Mouse (Mus musculus): ENCODE measurements around the gene Iqcj. TPM values are rescaled to one million over a fixed set of nuclear protein-coding genes. Genes with fewer than 3 reads are reported as not detected.

The Iqcj gene
- polyA plus RNA-seq, 2 experiments, result not detected

DNA sequence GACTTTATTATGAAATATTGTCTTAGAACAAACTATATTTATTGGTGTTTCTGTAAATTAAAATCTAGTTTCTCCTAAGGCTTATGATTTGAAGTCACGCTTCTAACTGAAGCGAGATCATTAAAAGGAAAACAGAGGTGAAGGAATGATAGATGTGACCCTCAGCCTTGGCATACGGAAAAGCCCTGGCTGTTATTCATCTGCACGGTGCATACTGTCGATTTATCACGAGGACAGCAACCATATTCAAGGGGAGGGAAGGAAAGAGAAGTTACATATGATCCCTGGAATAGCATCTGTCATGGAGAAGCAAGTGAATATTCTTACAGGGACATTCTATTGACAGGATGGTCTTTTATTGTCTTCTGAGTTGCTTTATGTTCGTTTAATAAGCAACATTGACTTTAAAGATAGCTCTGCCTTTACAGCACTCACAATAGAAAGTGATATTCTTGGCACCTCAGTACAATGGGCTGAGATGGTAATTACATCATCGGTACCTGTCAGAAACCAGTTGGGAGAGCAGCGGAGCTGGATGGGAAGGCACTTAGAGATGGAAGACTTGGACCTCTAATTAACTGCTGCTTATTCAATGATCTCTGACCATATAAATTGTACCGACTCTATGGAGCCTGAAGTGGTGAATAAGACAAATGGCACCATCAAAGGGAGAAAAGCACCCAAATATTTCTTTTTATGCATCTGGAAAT is 38.6 kb downstream of the Iqcj start:
- H3K27me3 ChIP-seq (ENCODE audit: control insufficient read depth, insufficient read depth, low read length), result no peaks in the 10 kb centered on the region
- H3K9ac ChIP-seq (ENCODE audit: low read depth, low read length, severe bottlenecking), result no peak overlapping the region
- no peak overlapping the region for H3K4me2 ChIP-seq (replicated peaks; ENCODE audit: low read depth, low read length, severe bottlenecking)
- 82% methylated on average over 10 of the region's 10 CpGs for WGBS
- no peaks in the 10 kb centered on the region for H3K9me3 ChIP-seq (ENCODE audit: control insufficient read depth, low read length)
- DNase-seq (ENCODE audit: low spot score), result no peak
- no peaks in the 10 kb centered on the region for H3K36me3 ChIP-seq (ENCODE audit: control insufficient read depth, insufficient read depth, low read length)
- no peak for TF ChIP-seq POLR2A (IDR thresholded peaks at IDR 0.05; ENCODE audit: borderline replicate concordance, extremely low read depth, insufficient read depth, insufficient read length)
- ATAC-seq (ENCODE audit: low FRiP score, low read depth), result no peak
- H3K27ac ChIP-seq (replicated peaks; ENCODE audit: low read depth, low read length), result no peak overlapping the region
- no peaks in the 10 kb centered on the region for H3K4me1 ChIP-seq (ENCODE audit: control insufficient read depth, insufficient read depth, low read length)
- H3K4me3 ChIP-seq (replicated peaks; ENCODE audit: low read length), result no peak overlapping the region

DNA sequence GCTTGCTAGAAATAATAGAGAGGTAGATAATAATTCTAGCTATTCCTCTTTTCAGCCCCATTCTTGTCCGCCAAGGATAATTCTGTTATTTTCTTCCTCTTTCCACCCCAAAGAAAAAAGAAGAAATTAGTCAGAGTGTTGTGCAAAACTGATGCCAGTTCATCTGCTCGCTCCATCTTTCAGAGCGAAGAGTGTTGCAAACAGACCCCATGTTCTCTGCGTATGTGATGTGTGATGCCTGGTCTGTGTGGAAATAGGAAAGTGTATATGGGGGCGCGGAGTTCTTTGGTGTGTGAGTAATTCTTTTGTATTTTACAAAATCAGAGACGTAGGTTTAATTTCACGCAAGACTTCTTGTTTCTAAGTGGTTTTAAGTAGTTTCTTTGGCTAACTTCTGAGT is 39.2 kb downstream of the Iqcj start:
- H3K4me2 ChIP-seq (replicated peaks; ENCODE audit: low read depth, low read length, severe bottlenecking), result no peak overlapping the region
- H3K27ac ChIP-seq (replicated peaks; ENCODE audit: low read depth, low read length), result no peak overlapping the region
- no peaks in the 10 kb centered on the region for H3K36me3 ChIP-seq (ENCODE audit: control insufficient read depth, insufficient read depth, low read length)
- no peak overlapping the region for H3K4me3 ChIP-seq (replicated peaks; ENCODE audit: low read length)
- DNase-seq (ENCODE audit: low spot score) (no peak), ATAC-seq (ENCODE audit: low FRiP score, low read depth) (no peak)
- no peaks in the 10 kb centered on the region for H3K9me3 ChIP-seq (ENCODE audit: control insufficient read depth, low read length)
- TF ChIP-seq POLR2A (IDR thresholded peaks at IDR 0.05; ENCODE audit: borderline replicate concordance, extremely low read depth, insufficient read depth, insufficient read length), result no peak
- H3K4me1 ChIP-seq (ENCODE audit: control insufficient read depth, insufficient read depth, low read length), result no peaks in the 10 kb centered on the region
- H3K9ac ChIP-seq (ENCODE audit: low read depth, low read length, severe bottlenecking), result no peak overlapping the region
- H3K27me3 ChIP-seq (ENCODE audit: control insufficient read depth, insufficient read depth, low read length), result no peaks in the 10 kb centered on the region
- 97% methylated on average over 8 of the region's 8 CpGs for WGBS

DNA sequence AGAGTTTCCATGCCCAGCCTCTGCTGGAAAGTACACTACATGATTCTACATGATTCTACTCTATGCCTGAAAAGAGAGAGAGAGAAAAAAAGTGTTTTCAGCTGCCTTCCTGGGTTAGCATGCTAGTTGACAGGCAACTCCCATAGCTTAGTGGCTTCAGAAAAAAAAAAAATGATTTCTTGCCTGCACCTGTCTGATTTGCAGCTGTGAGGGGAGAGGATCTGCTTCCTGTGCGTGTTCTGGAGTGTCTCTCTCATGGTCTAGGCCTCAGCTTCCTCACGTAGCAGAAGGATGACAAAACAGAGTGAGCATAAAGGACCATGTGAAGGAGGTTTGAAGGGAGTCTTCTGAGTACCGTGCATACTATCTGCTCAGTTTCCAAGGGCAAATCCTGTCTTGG is 39.9 kb downstream of the Iqcj start:
- Histone ChIP-seq H3K4me2 (replicated peaks; ENCODE audit: low read depth, low read length, severe bottlenecking) (no peak overlapping the region), H3K36me3 (ENCODE audit: control insufficient read depth, insufficient read depth, low read length) (no peaks in the 10 kb centered on the region), H3K9ac (ENCODE audit: low read depth, low read length, severe bottlenecking) (no peak overlapping the region), H3K4me1 (ENCODE audit: control insufficient read depth, insufficient read depth, low read length) (no peaks in the 10 kb centered on the region), H3K4me3 (replicated peaks; ENCODE audit: low read length) (no peak overlapping the region), H3K9me3 (ENCODE audit: control insufficient read depth, low read length) (no peaks in the 10 kb centered on the region), H3K27me3 (ENCODE audit: control insufficient read depth, insufficient read depth, low read length) (no peaks in the 10 kb centered on the region), H3K27ac (replicated peaks; ENCODE audit: low read depth, low read length) (no peak overlapping the region)
- DNase-seq (ENCODE audit: low spot score) (no peak), ATAC-seq (ENCODE audit: low FRiP score, low read depth) (no peak)
- no peak for TF ChIP-seq POLR2A (IDR thresholded peaks at IDR 0.05; ENCODE audit: borderline replicate concordance, extremely low read depth, insufficient read depth, insufficient read length)
- 73% methylated on average over 3 of the region's 3 CpGs for WGBS

DNA sequence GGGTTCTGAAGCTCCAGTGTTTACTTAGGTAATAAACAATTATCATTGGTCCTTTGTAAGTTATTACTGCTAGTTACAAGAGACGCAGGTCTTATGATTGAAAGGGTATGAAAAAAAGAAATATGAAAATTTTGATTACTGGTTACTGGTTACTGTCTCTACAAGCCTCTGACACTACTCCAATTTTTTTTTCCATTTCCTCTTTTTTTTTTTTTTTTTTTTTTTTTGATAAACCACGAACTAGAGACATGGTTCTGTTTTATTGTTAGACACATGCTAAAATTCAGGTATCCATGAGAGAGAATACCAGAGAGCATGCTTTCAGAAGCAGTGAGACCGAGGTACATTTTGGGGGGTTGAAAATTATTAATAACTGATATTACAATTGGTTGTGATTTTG is 43.8 kb downstream of the Iqcj start:
- TF ChIP-seq POLR2A (IDR thresholded peaks at IDR 0.05; ENCODE audit: borderline replicate concordance, extremely low read depth, insufficient read depth, insufficient read length), result no peak
- Histone ChIP-seq H3K27ac (replicated peaks; ENCODE audit: low read depth, low read length) (no peak overlapping the region), H3K4me2 (replicated peaks; ENCODE audit: low read depth, low read length, severe bottlenecking) (no peak overlapping the region), H3K9me3 (ENCODE audit: control insufficient read depth, low read length) (no peaks in the 10 kb centered on the region), H3K36me3 (ENCODE audit: control insufficient read depth, insufficient read depth, low read length) (no peaks in the 10 kb centered on the region), H3K4me3 (replicated peaks; ENCODE audit: low read length) (no peak overlapping the region), H3K4me1 (ENCODE audit: control insufficient read depth, insufficient read depth, low read length) (no peaks in the 10 kb centered on the region), H3K27me3 (ENCODE audit: control insufficient read depth, insufficient read depth, low read length) (no peaks in the 10 kb centered on the region), H3K9ac (ENCODE audit: low read depth, low read length, severe bottlenecking) (no peak overlapping the region)
- ATAC-seq (ENCODE audit: low FRiP score, low read depth), result no peak
- no peak for DNase-seq (ENCODE audit: low spot score)
- WGBS, result 71% methylated on average over 3 of the region's 3 CpGs

DNA sequence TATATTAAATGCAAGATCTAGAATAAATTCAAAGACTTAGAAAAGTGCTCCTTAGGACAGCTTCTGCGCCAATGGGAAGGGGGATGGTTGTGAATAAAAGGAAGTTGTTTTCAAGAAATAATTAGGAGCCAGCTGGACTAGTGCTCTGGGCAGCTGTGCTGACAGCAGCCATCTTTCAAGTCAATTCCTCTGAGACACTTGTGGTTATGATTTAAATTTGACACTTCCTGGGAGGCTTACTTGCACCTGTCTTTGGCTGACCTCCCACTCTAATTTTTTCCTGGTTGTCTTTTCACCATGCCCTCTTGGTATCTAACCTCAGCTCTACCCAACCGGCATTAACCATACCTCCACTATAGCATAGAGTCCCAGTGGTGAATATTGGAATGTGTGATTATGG is 55.0 kb downstream of the Iqcj start:
- ATAC-seq (ENCODE audit: low FRiP score, low read depth) (no peak), DNase-seq (ENCODE audit: low spot score) (no peak)
- Histone ChIP-seq H3K4me3 (replicated peaks; ENCODE audit: low read length) (no peak overlapping the region), H3K27ac (replicated peaks; ENCODE audit: low read depth, low read length) (no peak overlapping the region), H3K4me2 (replicated peaks; ENCODE audit: low read depth, low read length, severe bottlenecking) (no peak overlapping the region), H3K9ac (ENCODE audit: low read depth, low read length, severe bottlenecking) (no peak overlapping the region), H3K4me1 (ENCODE audit: control insufficient read depth, insufficient read depth, low read length) (no peaks in the 10 kb centered on the region), H3K9me3 (ENCODE audit: control insufficient read depth, low read length) (no peaks in the 10 kb centered on the region), H3K36me3 (ENCODE audit: control insufficient read depth, insufficient read depth, low read length) (no peaks in the 10 kb centered on the region), H3K27me3 (ENCODE audit: control insufficient read depth, insufficient read depth, low read length) (no peaks in the 10 kb centered on the region)
- 60% methylated on average over 2 of the region's 2 CpGs for whole genome bisulfite sequencing
- no peak for TF ChIP-seq POLR2A (IDR thresholded peaks at IDR 0.05; ENCODE audit: borderline replicate concordance, extremely low read depth, insufficient read depth, insufficient read length)

Data from limb, embryonic 14.5 days (tissue).